Mouse (Mus musculus) stomach, embryonic 14.5 days (tissue): ENCODE measurements around the gene Cct2. TPM values are rescaled to one million over a fixed set of nuclear protein-coding genes. Genes with fewer than 3 reads are reported as not detected.
A peak's percentile ranks its signal among the peaks of the same experiment; 100 is the strongest.

Experiments
- ATAC-seq: fragments of 200-750 bp; cut with Nextera tagmentation; 2 replicates; pipeline ENCODE4 v1.8.0; 2017; ENCODE audit warnings: low read depth, moderate TSS enrichment; ENCODE audit not compliant: insufficient number of reproducible peaks, insufficient read depth, low FRiP score
- H3K27ac ChIP-seq: fragments of 300-500 bp; sonication (generic); 2 replicates; pipeline ENCODE4 v1.5.1; 2014; ENCODE audit warnings: mild to moderate bottlenecking, low read length, moderate library complexity, mixed read lengths
- H3K27me3 ChIP-seq: fragments of 300-500 bp; sonication (generic); 2 replicates; pipeline ENCODE4 v1.6.1; 2014; ENCODE audit warnings: low read length, control low read depth, mixed read lengths; ENCODE audit not compliant: control insufficient read depth, insufficient read depth
- H3K36me3 ChIP-seq: fragments of 300-500 bp; sonication (generic); 2 replicates; pipeline ENCODE4 v1.6.1; 2014; ENCODE audit warnings: mild to moderate bottlenecking, control low read depth, low read length, moderate library complexity, mixed read lengths; ENCODE audit not compliant: control insufficient read depth, insufficient read depth
- H3K4me1 ChIP-seq: fragments of 300-500 bp; sonication (generic); 2 replicates; pipeline ENCODE4 v1.6.1; 2014; ENCODE audit warnings: low read length, control low read depth, mixed read lengths; ENCODE audit not compliant: control insufficient read depth, insufficient read depth
- H3K4me2 ChIP-seq: fragments of 300-500 bp; sonication (generic); replicated peaks from 2 replicates; pipeline ENCODE4 v1.6.1; 2014; ENCODE audit warnings: low read depth, low read length, control low read depth
- H3K4me3 ChIP-seq: fragments of 300-500 bp; sonication (generic); 2 replicates; pipeline ENCODE4 v1.5.1; 2014; ENCODE audit warnings: low read depth, low read length, control low read depth
- H3K9ac ChIP-seq: fragments of 300-500 bp; sonication (generic); replicated peaks from 2 replicates; pipeline ENCODE4 v1.6.1; 2014; ENCODE audit warnings: low read depth, mild to moderate bottlenecking, control low read depth, low read length, moderate library complexity, mixed read lengths
- H3K9me3 ChIP-seq: fragments of 300-500 bp; sonication (generic); 2 replicates; pipeline ENCODE4 v1.6.1; 2016; ENCODE audit warnings: low read depth, low read length, control low read depth; ENCODE audit not compliant: control insufficient read depth
- WGBS: fragments of 180-500 bp; shearing (Covaris S2); extraction: QIAGEN DNeasy Blood & Tissue Kit; methylation state at CpG from one replicate; pipeline ENCODE4 v1.1.7; 2014; 5-methylcytosine and 5-hydroxymethylcytosine counted together
- polyA plus RNA-seq: library from polyadenylated mRNA; unstranded; fragments of >200 nt; fragmentation: Nextera tagmentation; extraction: Ambion mirVana; gene quantifications from 2 replicates; pipeline ENCODE4 v1.2.1, GENCODE M21; 2014

Cct2 gene
- polyA plus RNA-seq, 1 experiment from 2014 or later, result 238 TPM

DNA sequence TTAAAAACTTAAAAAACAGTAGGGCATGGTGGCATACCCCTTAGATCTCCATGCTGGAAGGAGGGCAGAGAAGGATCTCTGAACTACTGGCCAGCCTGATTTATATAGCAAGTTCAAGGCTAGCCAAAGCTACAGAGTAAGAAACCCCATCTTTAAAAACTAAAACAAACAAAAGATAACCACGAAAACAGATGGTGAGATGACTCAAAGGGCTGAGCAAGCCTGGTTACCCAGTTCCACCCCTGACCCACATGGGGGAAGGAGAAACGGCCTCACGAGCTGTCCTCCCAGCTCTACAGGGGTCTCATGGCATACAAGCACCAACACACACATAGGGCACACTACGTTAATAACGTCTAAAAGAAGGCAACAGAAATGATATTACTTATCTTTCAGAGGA, 36.6 kb upstream of the Cct2 start:
- ATAC-seq, result no peak
- no peak overlapping the region for H3K9ac ChIP-seq
- H3K4me1 ChIP-seq, result peaks cover 6% of the 10 kb centered on the region; the same call in 1 of the 2 replicates
- 71% methylated on average over 5 of the region's 5 CpGs for WGBS
- H3K27ac ChIP-seq, result no peak overlapping the region
- H3K4me2 ChIP-seq, result no peak overlapping the region
- no peak overlapping the region for H3K4me3 ChIP-seq
- H3K27me3 ChIP-seq, result no peaks in the 10 kb centered on the region
- no peaks in the 10 kb centered on the region; the same call in 1 of the 2 replicates for H3K36me3 ChIP-seq
- H3K9me3 ChIP-seq, result no peaks in the 10 kb centered on the region

DNA sequence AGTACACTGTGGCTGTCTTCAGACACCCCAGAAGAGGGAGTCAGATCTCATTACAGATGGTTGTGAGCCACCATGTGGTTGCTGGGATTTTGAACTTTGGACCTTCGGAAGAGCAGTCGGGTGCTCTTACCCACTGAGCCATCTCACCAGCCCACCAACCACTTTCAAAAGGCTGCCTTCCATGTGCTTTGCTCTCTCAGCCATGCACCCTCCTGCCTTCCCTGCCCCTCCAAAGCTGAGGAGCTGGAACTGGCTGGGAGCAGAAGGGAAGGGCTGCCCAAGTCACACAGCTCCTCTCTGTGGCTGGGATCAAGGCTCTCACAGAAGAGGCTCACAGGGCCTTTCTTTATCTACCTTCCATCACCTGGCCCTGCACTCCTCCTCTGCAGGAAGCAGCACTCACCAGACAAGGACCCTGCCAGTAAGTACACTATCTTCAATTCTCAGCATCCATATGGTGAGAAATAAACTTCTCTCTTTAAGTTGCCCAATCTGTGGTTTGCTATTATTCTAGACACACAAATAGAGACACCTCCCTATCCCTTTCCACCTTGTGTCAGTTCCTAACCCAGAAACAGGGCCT, 33.6 kb upstream of the Cct2 start:
- no peak overlapping the region for H3K9ac ChIP-seq
- H3K9me3 ChIP-seq, result no peaks in the 10 kb centered on the region
- H3K4me1 ChIP-seq, result peaks cover 8% of the 10 kb centered on the region; the same call in 1 of the 2 replicates
- no peaks in the 10 kb centered on the region for H3K27me3 ChIP-seq
- 78% methylated on average over 2 of the region's 2 CpGs for WGBS
- peaks cover 4% of the 10 kb centered on the region; the same call in 1 of the 2 replicates for H3K36me3 ChIP-seq
- no peak overlapping the region for H3K4me3 ChIP-seq
- H3K27ac ChIP-seq, result no peak overlapping the region
- ATAC-seq, result no peak
- H3K4me2 ChIP-seq, result no peak overlapping the region

DNA sequence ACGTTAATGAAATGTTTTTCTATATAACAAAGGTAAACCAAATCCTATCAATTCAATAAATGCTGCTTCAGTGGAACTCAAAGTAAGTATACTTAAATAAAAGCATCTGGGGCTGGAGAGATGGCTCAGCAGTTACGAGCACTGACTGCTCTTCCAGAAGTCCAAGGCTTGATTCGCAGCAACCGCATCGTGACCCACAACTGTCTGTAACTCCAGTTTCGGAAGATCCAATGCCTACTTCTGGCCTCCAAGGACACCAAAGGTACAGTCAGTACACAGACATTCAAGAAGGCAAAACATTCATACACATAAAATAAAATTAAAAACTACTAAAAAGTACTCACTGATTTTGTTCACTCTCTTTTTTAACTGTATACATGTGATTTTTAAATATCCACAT, 32.5 kb upstream of the Cct2 start:
- Histone ChIP-seq H3K36me3 (peaks cover 6% of the 10 kb centered on the region; the same call in 1 of the 2 replicates), H3K27me3 (no peaks in the 10 kb centered on the region), H3K27ac (no peak overlapping the region), H3K9ac (no peak overlapping the region), H3K4me3 (no peak overlapping the region), H3K4me1 (peaks cover 8% of the 10 kb centered on the region; the same call in 1 of the 2 replicates), H3K4me2 (no peak overlapping the region), H3K9me3 (no peaks in the 10 kb centered on the region)
- ATAC-seq, result no peak
- WGBS, result 86% methylated on average over 6 of the region's 6 CpGs

DNA sequence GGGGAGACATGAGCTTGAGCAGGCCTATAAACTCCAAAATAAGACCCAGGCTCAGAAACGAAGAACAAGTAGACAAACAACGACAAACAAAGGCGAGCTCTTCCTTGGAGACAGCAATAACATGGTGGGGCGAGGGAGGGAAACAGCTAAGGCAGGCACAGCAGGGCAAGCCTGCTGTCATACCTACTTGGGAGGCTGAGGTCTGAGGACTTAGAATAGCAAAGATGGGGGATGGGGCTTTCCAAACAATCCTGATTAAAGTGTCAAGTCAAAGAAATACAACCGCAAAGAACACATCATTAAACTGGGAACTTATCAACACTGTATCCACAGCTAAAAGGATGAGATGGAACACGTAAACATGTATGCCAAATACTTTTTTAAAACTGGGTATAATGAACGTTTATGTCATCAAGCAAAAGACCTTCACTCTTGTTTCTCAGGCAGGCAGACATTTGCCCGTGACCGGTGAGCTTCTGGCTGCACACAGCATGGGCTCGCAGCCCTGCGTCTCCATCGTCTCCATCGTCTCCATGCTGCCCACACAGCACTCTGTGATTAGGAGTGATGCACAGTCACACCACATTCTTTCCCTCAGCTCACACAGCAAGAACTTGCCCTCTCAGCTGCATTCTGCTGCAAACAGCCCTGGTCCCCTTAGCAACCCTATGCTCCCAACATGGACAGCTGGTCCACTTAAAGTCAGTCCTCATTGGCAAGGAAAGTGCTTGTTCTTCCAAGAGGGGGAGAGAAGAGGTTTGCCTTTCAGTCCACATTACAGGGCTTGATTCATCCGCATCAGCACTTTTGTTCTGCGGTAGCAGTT, 31.1 kb upstream of the Cct2 start:
- Histone ChIP-seq H3K9ac (no peak overlapping the region), H3K9me3 (no peaks in the 10 kb centered on the region), H3K27ac (no peak overlapping the region), H3K4me1 (peaks cover 8% of the 10 kb centered on the region; the same call in 1 of the 2 replicates), H3K4me2 (no peak overlapping the region), H3K27me3 (no peaks in the 10 kb centered on the region), H3K36me3 (peaks cover 6% of the 10 kb centered on the region; the same call in 1 of the 2 replicates), H3K4me3 (no peak overlapping the region)
- WGBS, result 33% methylated on average over 15 of the region's 15 CpGs
- peak; percentile 56; the same call in 1 of the 2 replicates for ATAC-seq

DNA sequence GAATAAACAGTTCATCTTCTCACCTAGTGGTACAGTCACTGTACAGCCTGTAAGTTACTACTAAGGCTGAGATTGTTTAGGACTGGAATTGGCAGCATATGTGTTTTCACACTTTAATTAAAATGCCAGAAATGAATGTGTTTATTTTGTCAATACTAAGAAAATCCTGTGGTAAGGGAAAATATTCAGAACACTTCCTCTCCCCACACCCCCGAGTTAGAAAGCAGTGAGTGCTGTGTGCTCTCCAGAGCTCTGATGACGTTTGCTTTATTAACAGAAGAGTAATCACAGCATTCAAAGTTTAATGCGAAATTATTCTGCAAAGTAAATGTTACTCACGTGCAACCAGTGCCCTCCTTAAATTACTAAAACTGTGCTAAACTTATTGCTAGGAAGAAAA, 26.0 kb upstream of the Cct2 start:
- H3K4me2 ChIP-seq, result no peak overlapping the region
- peaks cover 4% of the 10 kb centered on the region; the same call in 1 of the 2 replicates for H3K4me1 ChIP-seq
- no peak for ATAC-seq
- no peak overlapping the region for H3K9ac ChIP-seq
- H3K27me3 ChIP-seq, result no peaks in the 10 kb centered on the region
- 72% methylated on average over 4 of the region's 4 CpGs for WGBS
- peaks cover 8% of the 10 kb centered on the region; the same call in 1 of the 2 replicates for H3K36me3 ChIP-seq
- no peak overlapping the region for H3K27ac ChIP-seq
- H3K9me3 ChIP-seq, result no peaks in the 10 kb centered on the region
- H3K4me3 ChIP-seq, result no peak overlapping the region

DNA sequence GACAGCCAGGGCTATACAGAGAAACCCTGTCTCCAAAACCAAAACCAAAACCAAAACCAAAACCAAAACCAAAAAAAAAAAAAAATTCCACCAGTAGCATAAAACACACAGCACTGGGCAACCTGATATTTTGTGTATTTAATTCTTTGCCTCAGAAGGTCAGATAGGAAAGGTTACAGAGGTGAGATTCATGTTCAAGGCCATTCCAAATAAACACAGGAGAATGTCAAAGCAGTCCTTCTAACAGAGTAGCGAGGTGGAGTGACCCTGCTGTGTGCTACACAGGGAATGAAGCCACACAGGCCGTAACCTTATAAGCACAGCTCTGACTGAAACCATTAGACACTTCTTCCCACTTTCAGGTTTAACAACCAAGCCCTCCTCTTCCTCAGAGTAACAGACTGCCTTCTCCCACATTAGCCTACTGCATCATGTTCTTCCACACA, 18.3 kb upstream of the Cct2 start:
- Histone ChIP-seq H3K4me2 (no peak overlapping the region), H3K27me3 (no peaks in the 10 kb centered on the region), H3K36me3 (peaks cover 42% of the 10 kb centered on the region), H3K27ac (no peak overlapping the region), H3K9me3 (no peaks in the 10 kb centered on the region), H3K9ac (no peak overlapping the region), H3K4me3 (no peak overlapping the region), H3K4me1 (no peaks in the 10 kb centered on the region)
- WGBS, result 78% methylated on average over 2 of the region's 2 CpGs
- no peak for ATAC-seq

DNA sequence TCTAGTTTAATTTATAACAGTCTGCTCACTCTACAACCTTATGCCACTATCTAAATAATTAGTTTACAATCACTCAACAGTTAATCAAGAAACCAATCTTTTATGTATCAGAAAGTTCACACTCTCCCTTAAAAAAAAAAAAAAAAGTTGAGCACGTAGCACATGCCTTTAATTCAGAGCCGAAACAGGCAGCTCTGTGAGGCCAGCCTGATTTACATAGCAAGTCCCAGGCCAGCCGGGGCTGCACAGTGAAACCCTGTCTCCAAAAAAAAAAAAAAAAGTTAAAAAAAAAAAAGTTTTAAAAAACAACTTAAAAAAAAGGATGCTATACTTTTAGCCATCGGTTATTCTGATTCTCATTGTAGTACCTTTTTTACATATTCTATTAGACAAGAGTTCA, 17.7 kb upstream of the Cct2 start:
- Histone ChIP-seq H3K36me3 (peaks cover 48% of the 10 kb centered on the region), H3K27ac (no peak overlapping the region)

DNA sequence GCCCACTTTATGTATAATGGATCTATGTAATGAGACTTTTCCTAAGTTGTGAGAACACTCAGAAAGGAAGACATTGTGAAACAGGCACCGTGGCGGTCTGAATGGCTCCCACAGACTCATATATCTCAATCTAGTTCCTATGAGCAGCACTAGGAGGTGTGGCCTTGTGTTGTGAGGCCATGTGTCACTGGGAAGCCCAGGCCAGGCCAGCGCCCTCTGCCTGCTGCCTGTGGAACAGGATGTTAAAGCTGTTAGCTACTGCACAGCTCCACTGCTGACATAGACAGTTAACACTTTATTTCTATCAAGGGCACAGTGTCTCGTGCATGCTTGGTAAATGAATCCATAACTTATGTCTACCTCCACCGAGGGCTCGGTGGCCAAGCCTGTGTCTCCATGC, 14.7 kb upstream of the Cct2 start:
- Histone ChIP-seq H3K4me3 (no peak overlapping the region), H3K27me3 (no peaks in the 10 kb centered on the region), H3K4me1 (no peaks in the 10 kb centered on the region), H3K4me2 (no peak overlapping the region), H3K36me3 (peaks cover 58% of the 10 kb centered on the region), H3K27ac (no peak overlapping the region), H3K9ac (no peak overlapping the region), H3K9me3 (no peaks in the 10 kb centered on the region)
- ATAC-seq, result no peak
- WGBS, result 72% methylated on average over 6 of the region's 6 CpGs

More for the DNA sequence above, 17.7 kb upstream of the Cct2 start:
- H3K4me1 ChIP-seq, result no peaks in the 10 kb centered on the region
- no peaks in the 10 kb centered on the region for H3K9me3 ChIP-seq
- no peak for ATAC-seq
- H3K4me3 ChIP-seq, result no peak overlapping the region
- H3K9ac ChIP-seq, result no peak overlapping the region
- no peak overlapping the region for H3K4me2 ChIP-seq
- no peaks in the 10 kb centered on the region for H3K27me3 ChIP-seq
- 79% methylated on average over 4 of the region's 4 CpGs for WGBS
